Mouse (Mus musculus): ENCODE measurements at regions not wholly inside any gene's neighbourhood (a gene's known extent, or its start where the extent isn't known, plus 50 kb on each side); places are given as distances from the start of the nearest gene placed in this dataset.

GRCm38 (mm10) chr14:80521631-80522030 is 537.8 kb downstream of the Olfm4 start:
- TF ChIP-seq CTCF (IDR thresholded peaks at IDR 0.05; ENCODE audit: low read depth, low read length): no peak
- TF ChIP-seq GATA1 (IDR thresholded peaks at IDR 0.05; ENCODE audit: borderline replicate concordance, low read length): no peak
- no peak for TF ChIP-seq TAL1 (conservative IDR thresholded peaks at IDR 0.05; ENCODE audit: low read depth, low read length)
- TF ChIP-seq GATA2 (IDR thresholded peaks at IDR 0.05; ENCODE audit: borderline replicate concordance, low read depth, low read length): no peak
